19 mouse cellular contexts compared by ENCODE assay signal in genomic region chr12:15852031-15852430, GRCm38 (mm10). TPM values are rescaled to one million over a fixed set of nuclear protein-coding genes. Genes with fewer than 3 reads are reported as not detected.
DNase-seq lines count a peak whose midpoint lies in the region; ATAC-seq and TF ChIP-seq lines count a peak whose summit lies in the region.
"Had no signal": no experiment of that assay in that cellular context is flagged by ENCODE, and none has a peak within 500 bp of the region (broad histone marks: within the 10 kb centered on the region; RNA-seq: fewer than 3 reads in every experiment).

No protein-coding gene starts in this region.

- no peak for TF ChIP-seq CTCF in kidney, adult 2 months (conservative IDR thresholded peaks at IDR 0.05; ENCODE audit: insufficient read depth, insufficient read length, low read depth, low read length)
- TF ChIP-seq CTCF in cerebellum, adult 2 months (IDR thresholded peaks at IDR 0.05; ENCODE audit: borderline replicate concordance, insufficient read depth, low read depth, low read length): no peak

- no peak for ATAC-seq in kidney, embryonic 16.5 days (ENCODE audit: low FRiP score, low TSS enrichment)
- ATAC-seq: forebrain, embryonic 14.5 days; forebrain, embryonic 16.5 days had no signal

- no peaks in the 10 kb centered on the region for H3K9me3 ChIP-seq in kidney, embryonic 16.5 days (ENCODE audit: low read length)
- H3K9me3 ChIP-seq: embryonic facial prominence, embryonic 10.5 days; embryonic facial prominence, embryonic 12.5 days; forebrain, embryonic 10.5 days; forebrain, embryonic 12.5 days had no signal

- TF ChIP-seq POLR2A in kidney, adult 2 months (IDR thresholded peaks at IDR 0.05; ENCODE audit: low read depth, low read length): no peak
- TF ChIP-seq POLR2A in cerebellum, adult 2 months (IDR thresholded peaks at IDR 0.05; ENCODE audit: borderline replicate concordance, insufficient read depth, low read length): no peak

- H3K4me2 ChIP-seq in kidney, embryonic 16.5 days (replicated peaks; ENCODE audit: low read depth, low read length): no peak overlapping the region
- H3K4me2 ChIP-seq: embryonic facial prominence, embryonic 12.5 days; forebrain, embryonic 12.5 days had no signal

- WGBS in kidney, adult 2 months: 55% methylated on average over 4 of the region's 4 CpGs
- 57% methylated on average over 4 of the region's 4 CpGs for whole genome bisulfite sequencing in kidney, embryonic 16.5 days
- 90% methylated on average over 4 of the region's 4 CpGs for WGBS in cerebellum, adult 2 months

- no peak overlapping the region for H3K27ac ChIP-seq in kidney, adult 2 months (ENCODE audit: insufficient read depth, low read depth, low read length)
- no peak overlapping the region for H3K27ac ChIP-seq in kidney, embryonic 16.5 days (ENCODE audit: low read length)
- H3K27ac ChIP-seq in cerebellum, adult 2 months (ENCODE audit: insufficient read depth, low read length): no peak overlapping the region
- H3K27ac ChIP-seq: embryonic facial prominence, embryonic 10.5 days; embryonic facial prominence, embryonic 12.5 days; forebrain, embryonic 10.5 days; forebrain, embryonic 12.5 days had no signal

- peak; percentile 90 for DNase-seq in kidney, adult 2 months
- DNase-seq in kidney, postnatal 14 days: no peak
- DNase-seq in kidney, postnatal 36 days: peak; percentile 29 to 52
- no peak for DNase-seq in cerebellum, adult 2 months
- DNase-seq: adrenal gland, adult 2 months; adrenal gland, postnatal 25 days; cerebellum, adult 11 months; cerebellum, adult 18-20 months; cerebellum, adult 9-10 months; cerebellum, postnatal 10 days; cerebellum, postnatal 25 days had no signal

- H3K36me3 ChIP-seq in kidney, adult 2 months (ENCODE audit: control insufficient read depth, insufficient read depth, low read length): no peaks in the 10 kb centered on the region
- H3K36me3 ChIP-seq in kidney, embryonic 16.5 days (ENCODE audit: insufficient read depth, low read length): no peaks in the 10 kb centered on the region
- H3K36me3 ChIP-seq: embryonic facial prominence, embryonic 10.5 days; embryonic facial prominence, embryonic 12.5 days; forebrain, embryonic 10.5 days; forebrain, embryonic 12.5 days had no signal

- H3K9ac ChIP-seq in kidney, embryonic 16.5 days (replicated peaks; ENCODE audit: low read length): no peak overlapping the region
- H3K9ac ChIP-seq: embryonic facial prominence, embryonic 12.5 days; forebrain, embryonic 12.5 days had no signal

- no peak overlapping the region for H3K4me3 ChIP-seq in kidney, adult 2 months (ENCODE audit: insufficient read depth, low read depth, low read length)
- H3K4me3 ChIP-seq in kidney, embryonic 16.5 days (ENCODE audit: low read length): no peak overlapping the region
- H3K4me3 ChIP-seq in cerebellum, adult 2 months (replicated peaks; ENCODE audit: insufficient read depth, low read depth, low read length): no peak overlapping the region
- H3K4me3 ChIP-seq: embryonic facial prominence, embryonic 10.5 days; embryonic facial prominence, embryonic 12.5 days; erythroblast, embryonic 14.5 days; forebrain, embryonic 10.5 days; forebrain, embryonic 12.5 days had no signal

- no peaks in the 10 kb centered on the region for H3K27me3 ChIP-seq in kidney, adult 2 months (replicated peaks; ENCODE audit: control insufficient read depth, insufficient read depth, low read length)
- no peaks in the 10 kb centered on the region for H3K27me3 ChIP-seq in kidney, embryonic 16.5 days (ENCODE audit: insufficient read depth, low read length)
- peaks cover 1% of the 10 kb centered on the region; the same call in 1 of the 2 replicates for H3K27me3 ChIP-seq in cerebellum, adult 2 months (ENCODE audit: control insufficient read depth, insufficient read depth, low read length)
- H3K27me3 ChIP-seq: embryonic facial prominence, embryonic 12.5 days; forebrain, embryonic 12.5 days had no signal

- peaks cover 17% of the 10 kb centered on the region; the same call in 1 of the 2 replicates for H3K4me1 ChIP-seq in kidney, adult 2 months (ENCODE audit: control insufficient read depth, insufficient read depth, low read length)
- 0 out of 2 replicates have a peak, but pooled peaks cover 4% of the 10 kb centered on the region for H3K4me1 ChIP-seq in kidney, embryonic 16.5 days (ENCODE audit: insufficient read depth, low read length)
- peaks cover 11% of the 10 kb centered on the region; the same call in 1 of the 2 replicates for H3K4me1 ChIP-seq in cerebellum, adult 2 months (ENCODE audit: control insufficient read depth, insufficient read depth, low read length)

RNA-seq across cellular contexts. Expression of gene Trib2, which starts 35.3 kb away (rescaled TPM):
- 22.2 and 24.5 TPM in 2 replicates for polyA plus RNA-seq in kidney, adult 2 months (2012; rRNA removed)
- polyA plus RNA-seq in kidney, embryonic 16.5 days (2015; fragmentation: Nextera tagmentation; extraction: Ambion mirVana): 58.0 and 58.6 TPM in 2 replicates
- 25.9 and 29.1 TPM in 2 replicates for polyA plus RNA-seq in cerebellum, adult 2 months (2012; rRNA removed)
- polyA plus RNA-seq: erythroblast, embryonic 14.5 days had no signal

Comparison
In these comparisons a context has a peak if more than half of its experiments do, and no peak if none do; other contexts are left out.
1. DNase-seq: peak in kidney, adult 2 months (single experiment) and kidney, postnatal 36 days (2 of 2); none in kidney, postnatal 14 days (single experiment) and cerebellum, adult 2 months (0 of 2).